Mouse (Mus musculus): ENCODE data around the gene Mylpf. TPM values are rescaled to one million over a fixed set of nuclear protein-coding genes. Genes with fewer than 3 reads are reported as not detected.

Mylpf gene
- 5.3 to 13.4 TPM (median 8.4 TPM) in 4 replicates for total RNA-seq (2023; ENCODE audit: inconsistent age)

DNA sequence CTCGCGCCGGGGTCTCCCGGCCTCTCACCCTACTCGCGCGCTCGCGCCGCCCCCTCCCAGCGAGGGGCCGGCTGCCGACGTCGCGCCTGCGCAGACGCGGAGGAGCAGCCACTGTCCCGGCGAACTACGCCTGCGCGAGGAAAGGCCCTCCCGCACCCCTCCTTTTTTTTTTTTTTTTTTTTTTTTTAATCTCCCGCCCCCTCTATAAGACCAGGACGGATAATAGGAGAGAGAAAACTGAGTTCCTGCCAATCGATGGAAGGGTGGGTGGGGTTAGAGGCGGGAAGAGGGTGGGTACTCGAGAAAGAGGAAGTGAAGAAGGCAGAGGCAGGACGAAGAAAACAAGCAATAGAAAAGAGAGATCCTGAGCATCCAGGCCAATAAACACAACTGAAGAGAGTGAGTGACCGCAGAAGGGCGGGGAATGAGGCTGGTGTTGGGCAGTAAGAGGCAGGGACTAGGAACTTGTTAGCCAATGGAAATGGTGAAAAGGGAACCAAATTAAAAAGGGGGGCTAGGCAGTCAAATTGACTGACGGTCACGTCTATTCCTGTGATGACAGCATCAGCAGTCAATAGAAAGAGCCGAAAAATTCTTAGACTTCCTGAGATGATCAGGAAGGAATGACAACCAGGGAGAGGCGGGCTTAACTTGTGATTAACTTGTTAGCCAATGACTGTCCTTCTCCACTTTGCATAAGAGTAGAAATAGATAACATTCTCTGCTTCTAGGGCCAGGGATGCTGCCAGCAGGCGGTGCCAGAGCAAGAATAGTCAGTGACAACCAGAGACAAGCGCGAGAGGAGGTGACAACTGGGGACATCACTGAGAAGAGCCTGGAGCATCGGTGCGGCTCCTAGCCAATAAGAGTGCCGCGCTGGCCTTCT is at the start of gene Mylpf:
Mylpf (plus strand) TSS at position 338 of the 886 bp plus-strand sequence.

DNA sequence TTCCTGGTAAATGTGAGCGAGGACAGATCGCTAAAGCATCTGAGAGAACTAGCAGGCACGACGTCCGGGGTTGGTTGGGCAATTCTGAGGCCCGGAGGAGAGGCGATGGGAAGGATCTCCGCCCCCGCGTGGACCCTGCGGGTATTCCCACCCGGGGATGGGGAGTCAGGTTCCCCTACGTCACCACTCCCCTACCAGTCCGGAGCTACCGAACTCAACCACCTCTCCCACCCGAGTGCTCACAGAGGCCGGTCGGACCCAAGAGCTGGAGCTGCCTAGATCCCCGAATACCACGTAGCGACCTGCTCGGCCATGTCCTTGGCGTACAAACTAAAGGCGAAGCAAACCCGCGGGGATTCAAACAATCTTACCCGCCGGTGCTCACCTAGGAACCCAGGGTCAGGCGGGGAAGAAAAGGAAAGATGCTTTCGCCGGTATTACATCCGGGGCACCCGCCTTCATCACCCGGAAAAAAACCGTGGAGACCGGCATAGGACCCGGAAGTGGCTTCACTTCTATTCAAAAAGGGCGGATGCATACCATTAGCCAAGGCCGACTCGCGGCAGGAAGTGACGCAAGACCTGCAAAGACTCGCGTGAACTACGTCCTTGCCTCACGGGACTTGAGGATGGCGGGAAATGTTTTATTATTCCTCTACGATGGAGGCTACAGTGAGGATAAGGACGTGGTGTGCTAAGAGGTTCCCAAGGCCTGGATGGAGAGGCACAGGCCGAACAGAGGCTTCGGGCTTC is 13.0 kb upstream of the Mylpf start, which contains the start of gene Cd2bp2:
Cd2bp2 (minus strand) TSS at position 507 of the 752 bp plus-strand sequence.

DNA sequence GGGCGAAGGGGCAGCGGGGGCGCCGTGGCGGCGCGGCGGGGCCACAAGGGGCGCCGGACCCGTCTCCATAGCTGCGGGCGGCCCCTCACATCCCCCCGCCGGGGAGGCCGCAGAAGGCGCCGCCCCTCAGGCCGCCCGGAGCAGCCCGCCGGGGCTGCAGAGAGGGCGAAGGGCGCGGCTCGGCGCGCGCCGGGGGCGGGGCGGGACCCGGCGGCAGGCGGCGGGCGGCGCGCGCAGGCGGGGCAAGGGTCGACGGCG is 466 bp upstream of the Mylpf start, which contains the start of gene Tbc1d10b:
Tbc1d10b (minus strand) TSS at position 174 of the 258 bp plus-strand sequence.

DNA sequence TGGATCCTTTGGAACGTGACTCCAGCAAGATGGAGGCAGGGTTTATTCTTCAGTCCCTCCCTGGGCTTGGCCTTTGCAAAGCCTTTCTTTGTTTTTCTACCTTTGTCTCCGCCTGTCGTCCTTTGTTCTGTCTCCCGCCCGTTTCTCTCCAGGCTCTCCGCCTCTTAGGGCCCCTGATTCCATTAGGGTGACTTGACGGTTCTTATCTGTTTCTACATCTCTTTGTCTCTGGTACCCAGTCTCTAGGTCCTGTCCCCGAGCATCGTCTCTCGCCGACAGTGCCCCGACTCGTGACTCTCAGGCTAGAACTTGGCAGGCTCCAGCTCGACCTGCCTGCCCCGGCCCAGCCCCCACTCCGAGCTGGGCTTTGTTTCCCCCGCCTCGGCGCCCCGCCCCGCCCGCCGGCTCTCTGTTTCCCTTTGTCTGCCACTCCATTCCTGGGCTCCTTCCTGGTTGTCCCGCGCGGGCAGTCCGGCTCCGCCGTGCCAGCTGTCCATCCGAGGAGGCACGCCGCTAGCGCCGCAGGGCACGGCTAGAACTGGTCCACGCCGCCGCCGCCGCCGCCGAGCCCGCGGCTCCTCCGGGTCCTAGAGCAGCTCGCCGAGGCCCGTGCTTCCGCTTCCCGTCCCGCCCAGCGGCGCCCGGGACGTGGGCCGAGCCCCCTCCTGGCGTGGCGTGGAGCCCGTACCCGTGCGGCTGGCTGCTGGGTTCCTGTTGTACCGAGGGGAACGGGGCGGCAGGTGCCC is 24.1 kb downstream of the Mylpf start, which contains the start of the genes Zfp553 and Sept1:
Zfp553 (plus strand) TSS at position 440 of the 746 bp plus-strand sequence.
Sept1 (minus strand) TSS at position 509 of the 746 bp plus-strand sequence.

DNA sequence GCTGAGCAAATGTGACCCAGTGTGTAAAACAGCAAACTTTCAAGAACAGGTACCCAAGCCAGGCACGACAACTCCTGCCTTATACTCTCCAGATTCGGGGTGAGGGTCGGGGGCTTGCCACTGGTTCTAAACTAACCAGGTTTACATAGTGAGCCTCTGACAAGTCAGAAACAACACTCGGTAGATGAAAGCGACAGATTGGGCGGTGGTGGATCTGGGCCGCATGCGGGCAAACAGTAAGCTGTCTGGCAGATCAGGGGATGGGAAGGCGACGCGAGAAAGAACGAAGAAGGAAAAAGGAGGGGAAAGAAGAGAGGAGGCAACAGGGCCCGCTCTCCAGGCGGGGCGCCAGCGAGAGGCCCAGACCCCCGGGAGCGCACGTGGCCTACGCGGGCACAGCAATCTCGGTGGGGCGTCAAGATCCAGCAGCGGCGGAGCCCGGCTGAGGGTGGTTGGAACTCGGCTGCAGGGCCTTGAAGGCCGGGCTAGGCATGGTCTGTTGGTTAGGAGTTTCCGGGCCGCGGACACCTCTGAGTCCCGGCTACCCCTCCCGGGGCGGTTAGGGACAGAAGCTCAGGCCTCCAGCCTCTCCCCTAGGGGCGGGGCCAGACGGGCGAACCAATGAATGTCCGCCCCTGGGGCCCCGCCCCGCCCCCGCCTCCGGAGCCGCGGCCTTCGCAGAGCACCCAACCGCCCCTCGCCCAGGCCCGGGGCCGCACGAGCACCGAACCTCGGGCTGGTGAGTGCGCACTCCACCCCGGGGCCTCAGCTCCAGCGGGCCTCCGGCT is 35.4 kb downstream of the Mylpf start, which contains the start of gene Zfp771:
Zfp771 (plus strand) TSS at position 405 of the 788 bp plus-strand sequence.

DNA sequence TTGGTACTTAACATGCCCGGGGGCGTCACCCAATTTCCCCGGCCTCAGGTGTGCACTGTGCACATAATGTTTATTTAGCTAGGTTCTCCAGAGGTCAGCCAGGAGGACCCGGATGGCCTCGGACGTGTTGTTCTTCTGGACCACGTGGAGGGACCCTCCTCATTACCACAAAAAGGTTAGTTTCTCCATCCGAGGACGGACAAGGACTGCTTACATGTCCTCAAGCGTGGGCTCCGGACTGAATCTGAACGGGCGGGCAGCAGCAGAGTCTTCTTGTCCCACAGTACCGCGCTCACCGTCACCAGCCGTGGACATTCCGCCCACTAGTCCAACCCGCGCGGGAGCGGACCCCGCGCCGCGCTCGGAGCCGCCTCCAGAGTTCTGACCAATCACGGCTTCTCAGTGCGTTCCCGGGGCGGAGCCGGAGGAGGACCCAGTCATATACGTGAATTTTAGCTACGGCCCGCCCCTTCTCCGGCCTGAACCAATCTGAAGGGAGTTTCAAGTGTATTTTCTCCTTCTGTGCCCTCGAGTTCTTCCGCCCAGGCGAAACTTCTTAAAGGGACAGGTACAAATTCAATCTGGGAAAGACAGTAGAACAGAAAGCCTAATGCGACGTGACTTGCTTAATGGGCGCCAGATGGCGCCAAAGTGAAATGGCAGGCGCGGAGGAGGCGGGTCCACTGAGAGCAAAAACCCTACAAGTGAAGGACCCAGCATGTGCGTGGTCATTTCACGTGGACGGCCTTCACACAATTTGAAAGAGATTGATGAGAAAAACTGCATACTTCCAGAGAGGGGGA is 51.8 kb downstream of the Mylpf start, which contains the start of gene Dctpp1:
Dctpp1 (minus strand) TSS at position 401 of the 803 bp plus-strand sequence.

Other genes with a start within 250 kb of the Mylpf start
- 66.9 to 70.5 TPM (median 68.4 TPM) in 4 replicates for gene Cdipt, start 233.0 kb upstream of the Mylpf start, total RNA-seq (2023; ENCODE audit: inconsistent age)
- 0.54 to 1.4 TPM (median 1.3 TPM) in 4 replicates for gene Cdiptos, start 232.8 kb upstream of the Mylpf start, total RNA-seq (2023; ENCODE audit: inconsistent age)
- 41.1 to 44.2 TPM (median 42.9 TPM) in 4 replicates for gene Mvp, start 194.3 kb upstream of the Mylpf start, total RNA-seq (2023; ENCODE audit: inconsistent age)
- 6.5 to 7.8 TPM (median 6.7 TPM) in 3 of 4 replicates, not detected in the other for gene Pagr1b, start 192.4 kb upstream of the Mylpf start, total RNA-seq (2023; ENCODE audit: inconsistent age)
- 3.8 to 30.1 TPM (median 20.5 TPM) in 3 of 4 replicates, not detected in the other for gene Pagr1a, start 191.5 kb upstream of the Mylpf start, total RNA-seq (2023; ENCODE audit: inconsistent age)
- gene Gm42742, start 187.8 kb upstream of the Mylpf start, total RNA-seq (2023; ENCODE audit: inconsistent age) = 26.9 to 42.2 TPM (median 37.4 TPM) in 4 replicates
- gene Prrt2, start 187.7 kb upstream of the Mylpf start, total RNA-seq (2023; ENCODE audit: inconsistent age) = 1.2 to 1.6 TPM (median 1.4 TPM) in 4 replicates
- gene Maz, start 181.9 kb upstream of the Mylpf start, total RNA-seq (2023; ENCODE audit: inconsistent age) = 211 to 222 TPM (median 215 TPM) in 4 replicates
- 2.8 to 4.5 TPM (median 3.0 TPM) in 4 replicates for gene Kif22, start 166.4 kb upstream of the Mylpf start, total RNA-seq (2023; ENCODE audit: inconsistent age)
- 2.3 to 4.0 TPM (median 2.6 TPM) in 3 of 4 replicates, not detected in the other for gene Zg16, start 121.6 kb upstream of the Mylpf start, total RNA-seq (2023; ENCODE audit: inconsistent age)
- 46.0 to 63.9 TPM (median 57.5 TPM) in 4 replicates for gene AI467606, start 117.5 kb upstream of the Mylpf start, total RNA-seq (2023; ENCODE audit: inconsistent age)
- 0.42 to 1.1 TPM (median 0.59 TPM) in 4 replicates for gene Qprt, start 86.7 kb upstream of the Mylpf start, total RNA-seq (2023; ENCODE audit: inconsistent age)
- gene Spn, start 71.1 kb upstream of the Mylpf start, total RNA-seq (2023; ENCODE audit: inconsistent age) = 6.5 to 8.8 TPM (median 7.3 TPM) in 4 replicates
- 76.0 to 79.5 TPM (median 77.9 TPM) in 4 replicates for gene Cd2bp2, start 12.8 kb upstream of the Mylpf start, total RNA-seq (2023; ENCODE audit: inconsistent age)
- gene Tbc1d10b, start 422 bp upstream of the Mylpf start, total RNA-seq (2023; ENCODE audit: inconsistent age) = 54.5 to 63.3 TPM (median 58.6 TPM) in 4 replicates
- 9.1 to 13.5 TPM (median 10.3 TPM) in 4 replicates for gene Zfp553, start 24.2 kb downstream of the Mylpf start, total RNA-seq (2023; ENCODE audit: inconsistent age)
- 393 to 439 TPM (median 415 TPM) in 4 replicates for gene Sept1, start 24.2 kb downstream of the Mylpf start, total RNA-seq (2023; ENCODE audit: inconsistent age)
- 14.8 to 24.2 TPM (median 17.5 TPM) in 4 replicates for gene Zfp771, start 35.4 kb downstream of the Mylpf start, total RNA-seq (2023; ENCODE audit: inconsistent age)
- 13.9 to 18.3 TPM (median 14.3 TPM) in 4 replicates for gene Dctpp1, start 51.8 kb downstream of the Mylpf start, total RNA-seq (2023; ENCODE audit: inconsistent age)
- 28.1 to 30.4 TPM (median 28.4 TPM) in 4 replicates for gene Sephs2, start 65.2 kb downstream of the Mylpf start, total RNA-seq (2023; ENCODE audit: inconsistent age)
- gene Itgal, start 87.4 kb downstream of the Mylpf start, total RNA-seq (2023; ENCODE audit: inconsistent age) = 116 to 127 TPM (median 121 TPM) in 4 replicates
- 1.7 to 3.4 TPM (median 2.6 TPM) in 4 replicates for gene Zfp768, start 136.7 kb downstream of the Mylpf start, total RNA-seq (2023; ENCODE audit: inconsistent age)
- gene Zfp747, start 167.2 kb downstream of the Mylpf start, total RNA-seq (2023; ENCODE audit: inconsistent age) = 11.0 to 14.9 TPM (median 12.9 TPM) in 4 replicates
- 3.5 to 3.9 TPM (median 3.6 TPM) in 4 replicates for gene 9130019O22Rik, start 178.3 kb downstream of the Mylpf start, total RNA-seq (2023; ENCODE audit: inconsistent age)
- 5.4 to 8.1 TPM (median 6.8 TPM) in 4 replicates for gene E430018J23Rik, start 184.7 kb downstream of the Mylpf start, total RNA-seq (2023; ENCODE audit: inconsistent age)
- 8.6 to 9.8 TPM (median 9.1 TPM) in 4 replicates for gene Zfp764, start 197.9 kb downstream of the Mylpf start, total RNA-seq (2023; ENCODE audit: inconsistent age)
- gene Zfp688, start 213.2 kb downstream of the Mylpf start, total RNA-seq (2023; ENCODE audit: inconsistent age) = 12.1 to 16.3 TPM (median 13.2 TPM) in 4 replicates
- 5.1 to 6.1 TPM (median 5.8 TPM) in 4 replicates for gene Zfp689, start 240.3 kb downstream of the Mylpf start, total RNA-seq (2023; ENCODE audit: inconsistent age)